Mouse (Mus musculus) hindbrain, embryonic 15.5 days (tissue): ENCODE measurements around the gene Ubash3b. TPM values are rescaled to one million over a fixed set of nuclear protein-coding genes. Genes with fewer than 3 reads are reported as not detected.
A peak's percentile ranks its signal among the peaks of the same experiment; 100 is the strongest.

ENCODE experiments used
- ATAC-seq: fragments of 200-750 bp; cut with Nextera tagmentation; 2 replicates; pipeline ENCODE4 v1.8.0; 2017; ENCODE audit warnings: low read depth, moderate number of reproducible peaks, moderate TSS enrichment; ENCODE audit not compliant: low FRiP score
- H3K27ac ChIP-seq: fragments of 300-500 bp; sonication (generic); replicated peaks from 2 replicates; pipeline ENCODE4 v1.5.1; 2015; ENCODE audit warnings: mild to moderate bottlenecking, inconsistent platforms
- H3K27me3 ChIP-seq: fragments of 300-500 bp; sonication (generic); 2 replicates; pipeline ENCODE4 v1.6.1; 2015; ENCODE audit warnings: control low read depth, inconsistent platforms
- H3K36me3 ChIP-seq: fragments of 300-500 bp; sonication (generic); 2 replicates; pipeline ENCODE4 v1.6.1; 2015; ENCODE audit warnings: control low read depth, inconsistent platforms
- H3K4me1 ChIP-seq: fragments of 300-500 bp; sonication (generic); replicated peaks from 2 replicates; pipeline ENCODE4 v1.6.1; 2015; ENCODE audit warnings: control low read depth, inconsistent platforms
- H3K4me2 ChIP-seq: fragments of 300-500 bp; sonication (generic); 2 replicates; pipeline ENCODE4 v1.6.1; 2015; ENCODE audit warnings: moderate library complexity, mild to moderate bottlenecking, inconsistent platforms
- H3K4me3 ChIP-seq: fragments of 300-500 bp; sonication (generic); 2 replicates; pipeline ENCODE4 v1.5.1; 2015; ENCODE audit warnings: mild to moderate bottlenecking, inconsistent platforms
- H3K9ac ChIP-seq: fragments of 300-500 bp; sonication (generic); 2 replicates; pipeline ENCODE4 v1.6.1; 2015; ENCODE audit warnings: inconsistent platforms
- H3K9me3 ChIP-seq: fragments of 300-500 bp; sonication (generic); 2 replicates; pipeline ENCODE4 v1.6.1; 2016; ENCODE audit warnings: control low read depth, inconsistent platforms
- WGBS: fragments of 180-500 bp; shearing (Covaris S2); methylation state at CpG from one replicate; pipeline ENCODE4 v1.1.7; 2015; 5-methylcytosine and 5-hydroxymethylcytosine counted together
- polyA plus RNA-seq: library from polyadenylated mRNA; unstranded; fragments of >200 nt; fragmentation: Nextera tagmentation; extraction: Ambion mirVana; gene quantifications from 2 replicates; pipeline ENCODE4 v1.2.1, GENCODE M21; 2015

Gene Ubash3b
- polyA plus RNA-seq, 1 experiment from 2014 or later = 27.3 TPM

DNA sequence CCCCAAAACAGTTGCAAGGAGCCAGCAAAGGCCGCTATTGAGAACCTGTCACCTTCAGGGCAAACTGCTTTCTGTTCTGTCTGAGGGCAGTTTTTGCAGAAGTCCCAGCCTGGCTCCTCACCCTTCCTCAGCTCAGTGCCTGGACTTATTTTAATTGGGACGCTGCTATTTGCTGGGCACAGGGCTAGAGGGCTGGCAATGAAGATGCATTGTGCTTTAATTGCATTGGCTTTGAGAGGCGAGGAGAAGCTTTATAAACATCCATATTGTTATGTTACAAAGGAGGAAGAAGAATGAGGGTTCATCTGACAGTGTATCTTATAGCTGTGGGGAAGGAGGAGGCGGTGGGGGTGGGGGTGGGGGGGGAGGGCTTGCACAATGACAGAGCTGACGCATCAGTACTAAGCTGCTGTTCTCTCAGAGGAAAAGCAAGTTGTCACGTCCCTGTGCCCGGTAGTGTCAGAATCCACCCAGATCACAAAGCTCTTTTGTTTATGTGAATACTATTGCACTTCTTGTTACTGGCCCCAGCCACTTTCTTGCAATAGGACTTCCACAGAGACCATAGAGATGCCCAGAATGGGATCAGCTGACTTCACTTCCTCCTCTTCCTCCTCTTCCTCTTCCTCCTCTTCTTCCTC is 841 bp downstream of the Ubash3b start:
- no peak overlapping the region for H3K4me3 ChIP-seq
- H3K4me1 ChIP-seq = peaks cover 19% of the 10 kb centered on the region
- H3K27me3 ChIP-seq = no peaks in the 10 kb centered on the region
- WGBS = 32% methylated on average over 7 of the region's 7 CpGs
- H3K4me2 ChIP-seq = no peak overlapping the region
- H3K9ac ChIP-seq = no peak overlapping the region
- H3K9me3 ChIP-seq = no peaks in the 10 kb centered on the region
- H3K27ac ChIP-seq = no peak overlapping the region
- H3K36me3 ChIP-seq = no peaks in the 10 kb centered on the region
- no peak for ATAC-seq

DNA sequence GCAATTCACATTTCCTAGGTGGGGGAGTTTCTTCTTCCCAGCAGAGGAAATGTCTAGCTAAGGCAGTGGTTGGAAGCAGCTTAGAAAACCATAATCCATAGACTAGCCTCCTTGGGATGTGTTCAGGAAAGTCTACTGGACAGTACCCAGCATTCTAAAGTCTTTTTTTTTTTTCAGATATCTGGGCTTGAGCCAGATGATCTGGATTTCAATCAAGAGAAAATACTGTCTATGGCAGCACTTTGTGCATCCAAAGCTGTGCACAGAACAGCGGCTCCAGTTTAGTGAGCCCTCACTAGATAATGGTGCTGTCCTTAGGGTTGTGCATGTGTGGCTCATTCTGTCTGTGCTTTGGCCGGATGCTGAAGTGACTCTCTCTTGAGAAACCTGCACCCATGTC is 2.3 kb downstream of the Ubash3b start:
- WGBS = 90% methylated on average over 2 of the region's 2 CpGs
- no peak for ATAC-seq
- H3K4me2 ChIP-seq = no peak overlapping the region
- no peak overlapping the region for H3K9ac ChIP-seq
- H3K4me1 ChIP-seq = peaks cover 25% of the 10 kb centered on the region
- no peak overlapping the region for H3K4me3 ChIP-seq
- no peak overlapping the region for H3K27ac ChIP-seq
- H3K36me3 ChIP-seq = no peaks in the 10 kb centered on the region
- H3K9me3 ChIP-seq = no peaks in the 10 kb centered on the region
- H3K27me3 ChIP-seq = no peaks in the 10 kb centered on the region

DNA sequence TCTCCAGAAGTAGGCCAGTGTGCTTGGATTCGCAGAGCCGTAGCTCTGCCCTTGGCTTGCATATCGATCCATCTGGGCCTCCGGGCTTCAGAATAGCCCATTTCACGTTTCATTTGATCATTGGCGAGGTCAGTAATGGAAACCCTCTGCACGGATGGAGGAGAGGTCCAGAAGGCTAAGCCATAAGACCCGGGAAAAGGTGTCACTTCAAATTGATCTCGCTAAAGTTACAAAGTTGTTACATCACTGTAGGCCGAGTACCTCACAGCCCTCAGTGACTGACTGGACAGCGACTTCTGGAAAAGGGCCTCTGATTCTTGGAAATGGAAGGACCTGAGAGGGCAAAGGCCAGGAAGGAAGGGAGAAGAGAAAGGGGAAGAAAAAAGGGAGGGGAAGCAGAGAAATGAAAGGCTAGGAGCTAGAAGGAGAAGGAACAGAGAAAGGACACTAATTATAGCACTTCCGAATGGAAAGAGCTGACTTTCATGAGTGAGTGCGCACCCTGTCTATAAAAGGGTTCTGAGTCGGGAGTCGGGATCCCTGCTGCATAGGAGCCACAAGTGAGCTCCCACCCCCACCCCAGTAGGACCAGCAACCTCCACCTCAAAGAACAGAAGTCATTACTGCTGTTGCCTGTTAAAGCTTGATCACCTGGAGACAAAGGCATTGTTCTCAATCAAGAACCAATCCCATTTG is 3.5 kb downstream of the Ubash3b start:
- 19% methylated on average over 15 of the region's 15 CpGs for WGBS
- Histone ChIP-seq H3K27me3 (no peaks in the 10 kb centered on the region), H3K4me1 (peaks cover 29% of the 10 kb centered on the region), H3K36me3 (no peaks in the 10 kb centered on the region), H3K27ac (peak overlapping the region; percentile 90), H3K9me3 (no peaks in the 10 kb centered on the region), H3K4me2 (peak overlapping the region; percentile 72), H3K9ac (peak overlapping the region; percentile 91), H3K4me3 (peak overlapping the region; percentile 61)
- no peak for ATAC-seq

DNA sequence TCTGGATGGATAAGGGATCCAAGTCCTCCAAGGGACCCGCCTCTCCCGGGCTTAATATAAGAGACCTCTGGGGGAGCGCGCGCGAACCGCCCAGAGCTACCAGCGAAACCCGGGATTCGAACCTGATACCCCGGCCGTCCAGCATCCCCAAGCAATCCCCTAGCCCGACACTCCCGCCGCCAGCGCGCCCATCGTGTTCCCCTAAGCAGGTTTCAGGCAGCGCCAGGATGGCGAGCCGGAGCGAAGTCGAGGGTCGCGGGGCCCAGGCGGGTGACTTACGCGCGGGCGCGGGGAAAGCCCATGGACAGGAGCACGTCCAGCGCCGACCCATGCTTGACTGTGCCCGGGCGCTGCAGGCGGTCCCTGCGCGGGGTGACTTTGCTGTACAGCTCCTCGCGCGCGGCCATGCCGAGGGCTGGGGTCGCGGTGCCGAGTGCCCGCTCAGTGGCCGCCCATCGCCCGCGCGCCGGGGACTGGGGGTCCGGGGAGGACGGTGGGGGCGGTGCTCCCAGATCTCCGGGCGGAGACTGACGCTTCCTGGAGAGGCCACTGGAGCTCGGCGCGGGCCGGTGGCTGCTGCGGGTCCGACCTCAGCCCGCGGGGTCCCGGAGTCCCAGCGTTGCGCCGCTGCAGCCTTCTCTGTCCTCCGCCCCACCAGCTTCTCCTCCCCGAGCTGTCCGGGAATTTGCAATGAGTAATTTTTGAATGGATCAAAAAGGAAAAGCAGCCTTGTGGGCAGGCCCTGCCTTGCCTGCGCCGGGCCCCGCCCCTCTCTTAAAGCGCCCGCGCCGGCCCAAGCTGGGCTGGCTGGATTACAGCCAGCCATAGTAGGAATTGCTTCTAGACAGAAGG is 4.3 kb downstream of the Ubash3b start:
- no peaks in the 10 kb centered on the region for H3K27me3 ChIP-seq
- H3K4me3 ChIP-seq = peak overlapping the region; percentile 61
- H3K4me2 ChIP-seq = peak overlapping the region; percentile 72
- H3K36me3 ChIP-seq = no peaks in the 10 kb centered on the region
- peak overlapping the region; percentile 91 for H3K9ac ChIP-seq
- H3K4me1 ChIP-seq = peaks cover 33% of the 10 kb centered on the region
- peak; percentile 91 for ATAC-seq
- under 1% methylated on average over 82 of the region's 82 CpGs for WGBS
- H3K9me3 ChIP-seq = no peaks in the 10 kb centered on the region
- H3K27ac ChIP-seq = peak overlapping the region; percentile 90

DNA sequence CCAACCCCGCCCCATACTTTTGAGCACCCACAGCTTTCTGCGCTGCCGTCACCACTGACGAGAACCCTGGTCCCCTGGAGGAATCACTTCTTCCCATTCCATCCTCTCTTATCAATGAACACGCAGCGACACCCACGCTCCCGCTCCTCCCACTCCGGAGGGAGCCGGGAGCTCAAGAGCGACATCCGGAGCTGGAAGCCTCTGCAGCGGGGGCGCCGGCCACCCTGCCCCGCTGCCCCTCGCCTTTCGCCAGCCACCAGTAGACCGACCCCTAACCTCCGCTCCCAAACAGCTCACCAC is 4.8 kb downstream of the Ubash3b start:
- 1% methylated on average over 20 of the region's 20 CpGs for WGBS
- no peaks in the 10 kb centered on the region for H3K9me3 ChIP-seq
- H3K4me2 ChIP-seq = peak overlapping the region; percentile 72
- H3K27ac ChIP-seq = peak overlapping the region; percentile 90
- peak; percentile 4; the same call in 1 of the 2 replicates for ATAC-seq
- H3K36me3 ChIP-seq = no peaks in the 10 kb centered on the region
- H3K27me3 ChIP-seq = no peaks in the 10 kb centered on the region
- H3K9ac ChIP-seq = peak overlapping the region; percentile 91
- peak overlapping the region; percentile 61 for H3K4me3 ChIP-seq
- peaks cover 38% of the 10 kb centered on the region for H3K4me1 ChIP-seq

DNA sequence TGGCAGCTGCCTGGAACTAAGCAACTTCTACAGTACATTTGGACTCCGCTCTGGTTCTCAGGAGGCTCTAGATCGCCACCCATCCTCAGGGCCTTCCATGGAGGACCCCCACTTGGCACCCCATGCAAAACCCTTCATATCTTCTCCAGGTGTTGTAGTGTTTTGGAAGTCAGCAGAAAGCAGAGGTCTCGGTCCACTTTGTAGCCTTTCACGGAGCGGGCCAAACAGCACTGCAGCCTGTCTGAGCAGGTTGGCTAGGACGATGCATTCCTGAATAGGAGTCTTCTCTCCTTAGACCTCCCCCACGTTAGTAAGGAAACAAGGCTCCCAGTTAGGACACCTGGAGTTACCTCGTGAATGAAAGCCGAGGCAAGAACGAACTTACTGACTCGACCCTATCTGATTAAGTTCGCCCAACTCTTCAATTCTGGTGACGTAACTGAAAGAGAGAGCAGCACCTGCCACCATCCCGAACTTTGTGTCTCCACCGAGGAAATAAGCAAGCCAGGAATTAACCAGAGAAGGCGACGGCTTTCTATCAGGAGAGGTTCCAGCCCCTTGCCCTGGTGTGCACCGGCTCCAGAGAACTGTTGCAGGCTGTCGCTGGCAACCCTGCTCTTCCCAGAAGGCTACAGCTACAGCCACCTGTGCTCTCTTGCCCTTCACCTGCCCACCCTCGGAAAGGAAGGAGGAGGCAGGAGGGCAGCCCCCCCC is 5.3 kb downstream of the Ubash3b start:
- H3K36me3 ChIP-seq = no peaks in the 10 kb centered on the region
- no peaks in the 10 kb centered on the region for H3K27me3 ChIP-seq
- H3K4me3 ChIP-seq = peak overlapping the region; percentile 61
- H3K4me1 ChIP-seq = peaks cover 43% of the 10 kb centered on the region
- peak overlapping the region; percentile 91 for H3K9ac ChIP-seq
- peak overlapping the region; percentile 90; the same call in 1 of the 2 replicates for H3K27ac ChIP-seq
- H3K9me3 ChIP-seq = no peaks in the 10 kb centered on the region
- peak overlapping the region; percentile 72 for H3K4me2 ChIP-seq
- 17% methylated on average over 20 of the region's 20 CpGs for WGBS
- no peak for ATAC-seq

DNA sequence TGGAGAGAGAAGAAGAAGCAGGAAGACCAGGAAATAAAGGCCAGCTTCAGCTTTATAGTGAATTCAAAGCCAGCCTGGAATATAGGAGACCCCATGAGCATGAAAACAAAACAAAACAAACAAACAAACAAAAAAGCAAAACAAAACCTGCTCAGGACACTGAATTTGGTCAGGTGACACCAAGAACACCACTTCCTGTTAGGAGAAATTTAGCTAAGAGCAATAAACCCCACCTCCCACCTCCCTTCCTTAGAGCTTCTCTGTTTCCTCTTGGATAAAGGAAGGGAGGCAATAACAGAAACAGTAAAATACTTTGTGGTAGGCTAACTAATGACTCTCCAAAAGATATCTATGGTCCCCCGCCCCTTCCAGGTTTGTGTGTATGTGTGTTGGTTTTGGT is 7.5 kb downstream of the Ubash3b start:
- no peaks in the 10 kb centered on the region for H3K36me3 ChIP-seq
- no peak overlapping the region for H3K4me2 ChIP-seq
- peaks cover 57% of the 10 kb centered on the region for H3K4me1 ChIP-seq
- no peak for ATAC-seq
- H3K4me3 ChIP-seq = no peak overlapping the region
- 84% methylated on average over 1 of the region's 1 CpGs for WGBS
- no peak overlapping the region for H3K9ac ChIP-seq
- no peak overlapping the region for H3K27ac ChIP-seq
- no peaks in the 10 kb centered on the region for H3K27me3 ChIP-seq
- H3K9me3 ChIP-seq = no peaks in the 10 kb centered on the region

DNA sequence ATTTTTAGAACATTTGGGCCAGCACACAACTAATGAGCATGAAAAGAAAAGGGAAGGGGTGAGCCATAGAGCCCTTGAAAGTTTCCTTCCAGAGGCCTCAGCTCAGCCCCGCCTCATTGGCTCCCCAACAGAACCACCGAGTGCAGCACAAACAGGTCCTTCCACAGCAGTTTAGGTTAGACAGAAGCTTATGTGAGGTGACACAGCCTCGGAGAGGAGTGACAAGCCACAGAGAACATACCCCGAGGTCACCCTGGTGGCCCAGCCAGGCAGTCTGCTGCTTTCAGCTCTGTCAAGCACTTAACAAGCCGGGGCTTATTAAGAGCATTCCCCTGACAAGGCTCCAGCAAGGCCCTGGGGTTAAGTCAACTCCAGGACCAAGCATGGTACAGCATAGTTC is 8.4 kb downstream of the Ubash3b start:
- H3K9ac ChIP-seq = no peak overlapping the region
- H3K9me3 ChIP-seq = no peaks in the 10 kb centered on the region
- 56% methylated on average over 5 of the region's 5 CpGs for WGBS
- no peaks in the 10 kb centered on the region for H3K27me3 ChIP-seq
- peaks cover 63% of the 10 kb centered on the region for H3K4me1 ChIP-seq
- no peak overlapping the region for H3K4me3 ChIP-seq
- H3K4me2 ChIP-seq = no peak overlapping the region
- no peaks in the 10 kb centered on the region for H3K36me3 ChIP-seq
- ATAC-seq = no peak
- no peak overlapping the region for H3K27ac ChIP-seq

DNA sequence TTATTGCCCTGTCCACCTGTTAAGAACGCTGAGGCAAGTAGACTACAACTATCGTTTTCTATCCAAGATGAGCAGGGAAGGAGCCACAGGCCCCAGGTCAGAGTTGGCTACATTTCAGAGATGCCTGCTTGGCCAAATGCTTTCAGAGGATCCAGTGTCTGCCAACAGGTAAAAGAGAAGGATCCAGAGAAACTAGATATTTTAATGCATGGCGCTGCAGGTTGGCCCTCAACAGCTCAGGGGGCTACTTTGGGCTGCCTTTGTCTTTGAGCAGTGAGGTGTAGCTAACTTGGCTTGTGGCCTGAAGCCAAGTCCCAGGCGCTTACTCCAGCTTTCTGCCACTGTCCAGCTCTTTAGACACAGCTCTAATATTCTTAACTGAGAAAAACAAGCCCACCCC is 10.0 kb downstream of the Ubash3b start:
- Histone ChIP-seq H3K4me2 (no peak overlapping the region), H3K4me3 (no peak overlapping the region), H3K36me3 (no peaks in the 10 kb centered on the region), H3K9ac (no peak overlapping the region), H3K9me3 (no peaks in the 10 kb centered on the region), H3K27ac (0 out of 2 replicates have a peak overlapping the region, but pooled peaks have one; percentile 7), H3K27me3 (no peaks in the 10 kb centered on the region), H3K4me1 (peaks cover 71% of the 10 kb centered on the region)
- WGBS = 71% methylated on average over 4 of the region's 4 CpGs
- ATAC-seq = no peak

DNA sequence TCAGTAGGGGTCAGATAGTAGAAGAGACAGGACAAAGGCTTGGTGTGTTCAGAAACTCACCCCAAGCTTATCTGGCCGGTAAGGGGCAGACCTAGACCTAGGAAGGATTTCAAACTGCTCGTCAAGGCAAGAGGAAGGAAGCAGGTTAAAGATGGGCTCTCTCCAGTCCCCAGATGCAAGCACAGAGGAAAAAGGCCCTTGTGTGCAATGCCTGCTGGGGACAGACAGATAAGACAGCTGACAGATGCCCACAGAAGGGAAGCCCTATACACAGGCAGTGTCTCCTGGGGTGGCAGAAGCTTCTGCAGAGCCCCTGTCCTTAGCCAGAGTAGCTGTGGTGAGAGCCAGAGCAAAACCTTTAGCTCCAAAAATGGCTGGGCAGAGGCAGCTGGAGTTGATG is 11.6 kb downstream of the Ubash3b start:
- H3K9ac ChIP-seq = no peak overlapping the region
- H3K36me3 ChIP-seq = no peaks in the 10 kb centered on the region
- no peaks in the 10 kb centered on the region for H3K9me3 ChIP-seq
- H3K4me1 ChIP-seq = peaks cover 59% of the 10 kb centered on the region
- peak overlapping the region; percentile 66 for H3K27ac ChIP-seq
- H3K4me2 ChIP-seq = no peak overlapping the region
- 73% methylated on average over 2 of the region's 2 CpGs for WGBS
- H3K4me3 ChIP-seq = no peak overlapping the region
- ATAC-seq = no peak
- H3K27me3 ChIP-seq = no peaks in the 10 kb centered on the region

DNA sequence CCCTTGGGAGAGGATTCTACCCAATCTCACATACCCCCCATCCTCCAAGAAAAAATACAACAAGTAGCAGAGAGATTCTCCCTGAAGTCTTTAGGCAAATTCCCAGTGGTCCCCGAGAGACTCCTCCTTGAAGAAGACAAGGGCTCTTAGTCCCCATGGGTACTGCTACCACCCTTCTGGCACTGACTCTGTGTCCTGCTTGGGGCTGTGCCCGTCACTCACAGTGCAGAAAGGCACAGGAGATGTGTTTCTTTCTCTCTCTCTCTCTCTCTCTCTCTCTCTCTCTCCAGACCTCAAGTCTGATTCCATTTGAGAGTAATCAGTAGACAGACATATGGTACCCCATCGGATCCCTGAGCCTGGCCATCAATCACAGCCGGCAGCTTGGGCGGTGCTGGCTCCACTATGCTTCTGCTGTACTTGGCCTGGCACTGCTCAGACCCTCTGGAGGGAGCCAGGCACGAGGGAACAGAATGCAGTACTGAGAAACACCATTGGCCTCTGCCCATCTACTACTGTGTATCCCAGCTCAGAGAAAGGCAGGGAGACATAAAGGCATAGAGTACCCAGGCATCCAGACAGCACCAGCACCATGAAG is 12.3 kb downstream of the Ubash3b start:
- H3K27ac ChIP-seq = peak overlapping the region; percentile 66
- 41% methylated on average over 6 of the region's 6 CpGs for whole genome bisulfite sequencing
- peak; percentile 85 for ATAC-seq
- no peak overlapping the region for H3K4me2 ChIP-seq
- no peak overlapping the region for H3K9ac ChIP-seq
- H3K4me1 ChIP-seq = peaks cover 59% of the 10 kb centered on the region
- H3K27me3 ChIP-seq = no peaks in the 10 kb centered on the region
- no peaks in the 10 kb centered on the region for H3K9me3 ChIP-seq
- H3K36me3 ChIP-seq = no peaks in the 10 kb centered on the region
- H3K4me3 ChIP-seq = no peak overlapping the region
